Mouse (Mus musculus) spleen, postnatal 36 days (tissue): ENCODE results near the gene Vmn1r27.

Experiments used
- DNase-seq, 2 experiments: peaks; one replicate each; pipeline ENCODE4 v3.0.0; 2022; ENCODE audit warnings: low spot score in 2 of 2, mixed read lengths in 1 of 2

Vmn1r27 gene

DNA sequence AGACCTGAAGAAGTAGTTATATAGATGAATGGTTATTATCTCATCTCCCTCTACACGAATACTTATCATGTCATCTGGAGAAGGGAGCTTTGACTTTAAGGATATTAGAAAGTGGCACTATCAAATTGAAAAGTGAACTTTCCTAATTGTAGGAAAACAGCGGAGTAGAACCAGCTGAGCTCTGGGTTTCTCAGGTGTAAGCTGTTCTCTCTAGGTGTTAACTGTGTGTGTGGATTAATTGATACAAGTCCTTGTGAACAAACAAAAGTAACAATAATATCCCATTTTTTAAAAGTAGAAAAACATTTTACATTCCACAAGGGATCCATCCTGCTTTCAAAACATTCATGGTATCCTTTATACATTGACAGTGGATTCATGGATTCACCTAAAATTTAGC lies at the start of gene Vmn1r27:
TSS of gene Vmn1r27 (minus strand) at position 101 of the 400 bp plus-strand sequence.
- DNase-seq, result no peak

DNA sequence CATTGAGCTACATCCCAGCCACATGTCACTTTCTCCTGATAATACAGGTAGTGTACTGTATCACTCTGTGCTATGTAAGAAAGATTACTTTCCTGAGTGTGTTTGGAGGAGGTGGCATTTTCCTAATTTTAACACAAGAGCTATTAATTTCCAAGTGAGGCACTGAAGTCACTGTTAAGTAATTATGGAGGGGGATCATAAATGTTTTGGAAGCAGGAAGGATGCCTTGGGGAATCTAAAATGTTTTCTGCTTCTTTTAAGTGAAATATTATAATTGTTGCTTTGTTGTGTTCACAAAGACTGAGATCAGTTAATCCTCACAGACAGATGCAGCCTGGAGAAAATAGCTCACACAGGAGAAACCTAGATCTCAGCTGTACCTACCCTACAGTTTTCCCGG lies 43.1 kb upstream of the Vmn1r27 start, which contains the start of gene Vmn1r28:
TSS of gene Vmn1r28 (plus strand) at position 301 of the 400 bp plus-strand sequence.
- no peak for DNase-seq

DNA sequence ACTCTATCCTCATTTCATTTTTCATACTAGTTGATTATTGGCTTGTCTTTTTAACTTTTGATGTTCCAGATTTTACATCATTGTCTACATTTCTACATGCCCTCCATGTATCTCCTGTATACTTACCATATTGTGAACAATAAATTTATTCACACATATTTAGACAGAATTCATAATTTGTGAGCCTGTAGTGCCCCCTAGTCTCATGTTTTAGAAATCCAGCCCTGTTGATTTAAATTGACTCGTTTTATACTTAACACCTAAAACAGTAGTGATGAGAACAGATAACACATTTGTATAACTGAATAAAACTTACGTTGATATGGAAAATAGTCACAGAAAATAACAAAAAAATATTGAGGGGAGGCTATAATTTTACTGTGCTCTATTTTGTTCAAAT lies 2.5 kb downstream of the Vmn1r27 start:
- DNase-seq, result no peak
